Mouse (Mus musculus) erythroblast, embryonic 14.5 days (primary cell): Measurements from ENCODE around the gene Bag6. TPM values are rescaled to one million over a fixed set of nuclear protein-coding genes. Genes with fewer than 3 reads are reported as not detected.

Experiments used
- H3K27me3 ChIP-seq: 2 replicates; pipeline ENCODE4 v1.6.1; 2012; ENCODE audit warnings: inconsistent platforms; ENCODE audit not compliant: control insufficient read depth
- H3K36me3 ChIP-seq: 2 replicates; pipeline ENCODE4 v1.6.1; 2012; ENCODE audit warnings: mild to moderate bottlenecking, inconsistent platforms; ENCODE audit not compliant: control insufficient read depth
- H3K4me1 ChIP-seq: 2 replicates; pipeline ENCODE4 v1.6.1; 2012; ENCODE audit warnings: inconsistent platforms; ENCODE audit not compliant: control insufficient read depth
- H3K4me3 ChIP-seq: replicated peaks from 2 replicates; pipeline ENCODE3; 2012; ENCODE audit warnings: moderate library complexity, mild to moderate bottlenecking, inconsistent platforms
- H3K9me3 ChIP-seq: 2 replicates; pipeline ENCODE4 v1.6.1; 2012; ENCODE audit warnings: low read length, inconsistent platforms, mixed read lengths; ENCODE audit not compliant: control insufficient read depth
- GATA1 ChIP-seq: IDR thresholded peaks from 2 replicates; pipeline ENCODE4 v1.6.1; 2012; ENCODE audit warnings: low read length, inconsistent platforms, mixed read lengths
- TAL1 ChIP-seq: IDR thresholded peaks from 3 replicates; pipeline ENCODE4 v1.6.1; 2012; ENCODE audit warnings: low read length, inconsistent platforms, mixed read lengths
- polyA plus RNA-seq: library from polyadenylated mRNA; stranded (reverse); fragments of >175 nt; gene quantifications from 2 replicates; pipeline ENCODE4 v1.2.3, GENCODE M21; 2012

Gene Bag6
- polyA plus RNA-seq, 1 experiment, result 102 TPM

DNA sequence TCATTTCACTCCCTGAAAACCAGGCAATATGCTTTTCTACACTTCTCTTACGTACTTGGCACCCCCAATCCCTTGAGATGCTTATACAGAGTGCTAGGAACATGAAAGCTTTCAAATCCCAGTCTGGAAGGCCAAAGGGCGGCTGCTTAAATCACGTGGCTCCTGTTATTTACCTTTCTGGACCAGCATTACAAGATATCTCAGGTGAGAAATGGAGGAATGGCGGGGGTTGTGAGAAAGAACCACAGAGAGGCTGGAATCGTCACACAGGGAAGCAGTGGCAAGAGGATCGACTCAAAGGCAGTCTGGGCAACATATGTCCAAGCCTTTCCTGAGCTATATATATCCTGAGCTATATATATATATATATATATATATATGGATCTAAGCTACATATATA lies 9.4 kb upstream of the Bag6 start:
- TF ChIP-seq GATA1 (no peak), TAL1 (no peak)
- H3K27me3 ChIP-seq, result no peaks in the 10 kb centered on the region
- H3K9me3 ChIP-seq, result no peaks in the 10 kb centered on the region
- H3K4me1 ChIP-seq, result peaks cover 64% of the 10 kb centered on the region
- H3K36me3 ChIP-seq, result peaks cover 50% of the 10 kb centered on the region
- H3K4me3 ChIP-seq, result peak overlapping the region; percentile 63

DNA sequence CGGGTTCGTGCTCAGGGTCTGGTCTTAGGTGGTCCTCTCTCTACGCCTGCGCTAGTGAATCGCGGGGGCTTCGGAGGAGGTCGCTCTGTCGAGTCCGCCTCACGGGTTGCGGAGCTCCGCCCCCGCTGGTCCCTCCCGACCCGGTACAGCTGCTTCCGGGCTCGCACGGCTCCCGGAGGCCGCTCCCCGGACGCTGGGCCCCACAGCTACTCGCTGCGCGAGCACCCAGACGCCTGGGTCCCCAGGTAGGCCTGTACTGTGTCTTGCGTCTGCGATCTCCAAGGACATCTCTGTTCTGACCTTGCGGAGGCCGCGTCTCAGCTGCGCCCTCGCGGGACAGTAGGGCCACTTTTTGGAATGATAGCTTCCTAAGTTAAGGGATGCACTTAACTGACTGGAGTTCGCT lies 8.8 kb upstream of the Bag6 start, which contains the start of gene D17H6S53E:
TSS of gene D17H6S53E (plus strand) at position 168 of the 406 bp plus-strand sequence.
- H3K27me3 ChIP-seq, result no peaks in the 10 kb centered on the region
- H3K9me3 ChIP-seq, result no peaks in the 10 kb centered on the region
- TF ChIP-seq TAL1 (no peak), GATA1 (no peak)
- H3K4me3 ChIP-seq, result peak within 1 kb of the TSS; percentile 63
- peaks cover 68% of the 10 kb centered on the region for H3K4me1 ChIP-seq
- peaks cover 55% of the 10 kb centered on the region for H3K36me3 ChIP-seq

DNA sequence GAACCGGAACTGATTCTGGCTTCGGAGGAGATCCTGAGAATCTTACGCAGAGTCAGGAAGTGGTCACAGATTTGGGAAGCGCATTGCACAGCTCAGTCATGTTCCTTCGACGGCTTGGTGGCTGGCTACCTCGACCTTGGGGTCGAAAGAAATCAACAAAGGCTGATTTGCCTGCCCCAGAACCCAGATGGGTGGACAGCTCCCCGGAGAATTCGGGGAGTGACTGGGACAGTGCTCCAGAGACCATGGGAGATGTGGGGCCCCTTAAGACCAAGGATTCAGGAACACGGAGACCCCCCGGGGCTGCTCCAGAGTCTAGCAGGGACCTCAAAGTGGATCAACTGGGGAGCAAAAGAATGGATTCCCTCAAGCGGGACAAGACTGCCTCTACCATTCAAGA lies 8.0 kb upstream of the Bag6 start:
- H3K9me3 ChIP-seq, result no peaks in the 10 kb centered on the region
- H3K4me3 ChIP-seq, result peak overlapping the region; percentile 63
- peaks cover 55% of the 10 kb centered on the region for H3K36me3 ChIP-seq
- peaks cover 64% of the 10 kb centered on the region for H3K4me1 ChIP-seq
- no peaks in the 10 kb centered on the region for H3K27me3 ChIP-seq
- TF ChIP-seq GATA1 (no peak), TAL1 (no peak)

DNA sequence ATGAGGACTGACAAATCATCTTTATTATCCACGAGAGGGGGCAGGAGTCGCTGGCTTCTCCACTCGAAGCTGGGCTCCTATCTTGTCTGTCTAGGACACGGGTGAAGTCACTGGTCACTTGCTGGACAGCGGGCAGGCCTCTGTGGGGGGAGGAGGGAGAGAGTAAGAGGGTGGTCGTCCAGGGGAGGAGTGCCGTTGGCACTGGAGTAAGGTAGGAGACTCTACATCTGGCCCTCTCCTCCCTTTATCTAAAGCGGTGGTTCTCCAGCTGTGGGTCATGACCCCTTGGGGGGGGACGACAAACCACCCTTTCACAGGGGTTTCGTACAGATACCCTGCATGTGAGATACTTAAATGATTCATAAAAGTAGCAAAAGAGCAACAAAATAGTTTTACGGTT lies 6.0 kb upstream of the Bag6 start:
- Histone ChIP-seq H3K4me3 (no peak overlapping the region), H3K9me3 (no peaks in the 10 kb centered on the region), H3K36me3 (peaks cover 41% of the 10 kb centered on the region), H3K4me1 (peaks cover 49% of the 10 kb centered on the region), H3K27me3 (no peaks in the 10 kb centered on the region)
- TF ChIP-seq TAL1 (no peak), GATA1 (no peak)

DNA sequence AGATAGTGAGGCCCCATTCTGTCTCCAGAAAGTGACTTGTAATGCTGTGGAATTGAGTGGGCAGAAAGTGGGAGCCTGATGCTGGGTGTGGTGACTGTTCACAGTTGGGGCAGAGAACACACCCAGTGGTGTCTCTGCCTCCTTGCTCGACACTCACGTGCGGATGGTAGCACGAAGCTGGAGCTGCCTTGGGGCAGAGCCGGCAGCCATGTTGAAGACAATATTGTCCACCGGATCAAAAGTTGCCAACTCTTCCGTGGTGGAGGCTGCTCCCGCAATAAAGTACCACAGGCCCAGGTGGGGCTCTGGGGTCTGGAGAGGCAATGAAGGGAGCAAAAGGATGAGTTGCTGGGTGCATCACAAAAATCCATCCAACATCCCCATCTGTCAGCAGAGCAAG lies 3.9 kb upstream of the Bag6 start:
- peaks cover 25% of the 10 kb centered on the region for H3K36me3 ChIP-seq
- peaks cover 40% of the 10 kb centered on the region for H3K4me1 ChIP-seq
- H3K27me3 ChIP-seq, result no peaks in the 10 kb centered on the region
- TF ChIP-seq TAL1 (no peak), GATA1 (no peak)
- no peaks in the 10 kb centered on the region for H3K9me3 ChIP-seq
- peak overlapping the region; percentile 44 for H3K4me3 ChIP-seq

DNA sequence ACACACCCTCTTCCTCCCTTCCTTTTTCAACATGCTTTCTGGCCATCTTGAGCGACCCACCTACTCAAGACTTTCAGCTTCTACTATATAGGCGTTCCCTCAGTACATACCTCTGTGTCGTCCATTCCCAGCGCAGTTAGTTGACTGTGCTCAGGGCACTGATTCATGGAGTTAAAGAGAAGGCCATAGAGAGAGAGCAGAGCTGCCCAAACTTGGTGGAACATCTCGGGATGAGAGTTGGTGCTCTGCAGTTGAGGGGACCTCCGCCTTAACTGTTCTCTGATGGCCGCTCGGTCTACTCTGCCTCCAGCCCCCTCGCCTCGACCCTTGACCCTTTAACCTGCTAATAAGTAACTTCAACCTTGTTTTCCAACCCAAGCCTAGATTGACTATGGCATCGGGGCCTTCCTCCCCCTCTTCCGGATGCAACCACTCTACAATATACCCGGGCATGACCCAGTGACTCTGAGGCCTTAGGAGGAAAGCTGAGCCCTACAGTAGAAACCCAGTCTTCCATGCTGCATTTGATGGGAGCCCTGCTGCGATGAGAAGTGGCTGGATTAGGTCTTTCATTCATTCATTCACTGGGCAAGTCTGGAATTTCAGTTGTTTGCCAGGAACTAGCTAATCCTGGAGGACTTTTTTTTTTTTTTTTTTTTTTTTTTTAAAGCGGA lies 3.3 kb upstream of the Bag6 start, which contains the start of gene Apom:
TSS of gene Apom (minus strand) at position 551 of the 674 bp plus-strand sequence.
- no peak for TF ChIP-seq GATA1
- TF ChIP-seq TAL1, result no peak
- H3K27me3 ChIP-seq, result no peaks in the 10 kb centered on the region
- no peaks in the 10 kb centered on the region for H3K9me3 ChIP-seq
- H3K36me3 ChIP-seq, result peaks cover 26% of the 10 kb centered on the region
- peak within 1 kb of the TSS; percentile 44 for H3K4me3 ChIP-seq
- peaks cover 40% of the 10 kb centered on the region for H3K4me1 ChIP-seq

DNA sequence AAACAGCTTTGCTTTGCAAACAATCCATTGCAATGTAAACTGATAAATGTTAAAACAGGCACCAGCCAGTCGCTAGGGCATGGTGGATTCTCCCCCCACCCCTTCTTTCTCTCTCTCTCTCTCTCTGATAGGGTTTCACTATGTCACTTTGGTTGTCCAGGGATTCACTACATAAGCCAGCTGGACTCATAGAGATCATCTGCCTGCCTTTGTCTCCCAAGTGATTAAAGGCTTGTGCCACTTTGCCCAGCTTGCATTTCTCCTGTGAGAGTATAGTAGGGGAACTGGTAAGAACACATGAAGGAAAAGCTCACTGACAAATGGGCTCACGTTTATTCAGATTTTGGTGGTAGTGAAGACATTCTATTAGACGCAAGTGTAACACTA lies 2.8 kb upstream of the Bag6 start:
- H3K4me3 ChIP-seq, result no peak overlapping the region
- peaks cover 40% of the 10 kb centered on the region for H3K4me1 ChIP-seq
- H3K36me3 ChIP-seq, result peaks cover 28% of the 10 kb centered on the region
- H3K9me3 ChIP-seq, result no peaks in the 10 kb centered on the region
- H3K27me3 ChIP-seq, result no peaks in the 10 kb centered on the region
- no peak for TF ChIP-seq GATA1

DNA sequence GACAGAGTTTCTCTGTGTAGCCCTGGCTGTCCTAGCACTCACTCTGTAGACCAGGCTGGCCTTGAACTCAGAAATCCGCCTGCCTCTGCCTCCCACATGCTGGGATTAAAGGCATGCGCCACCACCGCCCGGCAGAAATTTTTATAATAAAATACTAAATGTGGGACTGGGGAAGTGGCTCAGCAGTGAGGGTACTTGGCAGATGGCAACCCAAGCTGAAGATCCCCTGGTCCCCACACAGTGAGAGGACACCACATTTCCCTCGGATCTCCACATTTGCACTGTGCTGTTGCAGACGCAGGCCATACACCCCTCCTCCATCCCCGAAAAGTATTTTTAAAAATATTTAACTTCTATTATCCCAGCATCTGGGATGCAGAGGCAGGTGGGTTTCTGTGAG lies 1.5 kb upstream of the Bag6 start:
- Histone ChIP-seq H3K9me3 (no peaks in the 10 kb centered on the region), H3K36me3 (peaks cover 30% of the 10 kb centered on the region), H3K4me1 (peaks cover 38% of the 10 kb centered on the region), H3K4me3 (no peak overlapping the region), H3K27me3 (no peaks in the 10 kb centered on the region)
- no peak for TF ChIP-seq GATA1
- TF ChIP-seq TAL1, result no peak

DNA sequence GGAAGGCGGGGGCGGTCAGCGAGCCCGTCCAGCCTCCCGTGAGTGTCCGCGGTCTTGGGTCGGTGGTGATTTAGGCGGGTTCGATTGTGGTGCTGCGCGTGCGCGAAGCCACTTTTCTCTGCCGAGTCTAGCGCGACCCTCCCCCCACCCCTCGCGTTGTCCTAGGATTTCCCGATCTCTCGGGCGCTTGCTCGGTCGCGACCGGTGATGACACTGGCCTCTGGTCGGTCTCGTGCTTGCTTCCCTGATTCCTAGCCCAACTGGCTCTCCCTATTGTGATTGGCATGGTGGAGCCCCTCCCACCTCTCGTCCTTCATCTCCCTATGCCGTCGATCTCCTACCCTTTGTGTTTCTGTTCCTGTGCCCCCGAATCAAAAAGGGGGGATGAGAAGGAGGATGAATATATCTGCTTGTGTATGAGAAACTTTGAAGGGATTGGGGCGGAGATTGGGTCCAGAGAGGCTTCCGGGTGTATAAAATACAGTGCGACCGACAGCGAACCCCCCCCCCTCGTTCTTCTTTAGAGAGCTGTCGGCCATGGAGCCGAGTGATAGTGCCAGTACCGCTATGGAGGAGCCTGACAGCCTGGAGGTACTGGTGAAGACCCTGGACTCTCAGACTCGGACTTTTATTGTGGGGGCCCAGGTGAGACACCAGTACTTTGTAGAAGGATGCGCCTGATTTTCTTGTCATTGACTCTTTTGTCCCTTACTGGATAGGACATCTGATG lies 778 bp downstream of the Bag6 start:
- Histone ChIP-seq H3K36me3 (peaks cover 38% of the 10 kb centered on the region), H3K4me3 (peak overlapping the region; percentile 99)

More for the DNA sequence above, 778 bp downstream of the Bag6 start:
- Histone ChIP-seq H3K9me3 (no peaks in the 10 kb centered on the region), H3K27me3 (no peaks in the 10 kb centered on the region), H3K4me1 (peaks cover 34% of the 10 kb centered on the region)
- TF ChIP-seq TAL1 (no peak), GATA1 (no peak)
